Mouse (Mus musculus): ENCODE results near the gene Shroom3. TPM values are rescaled to one million over a fixed set of nuclear protein-coding genes. Genes with fewer than 3 reads are reported as not detected.

Gene Shroom3
- total and polyA plus RNA-seq, 3 experiments = 0.04 to 0.11 TPM; not detected in 1

DNA sequence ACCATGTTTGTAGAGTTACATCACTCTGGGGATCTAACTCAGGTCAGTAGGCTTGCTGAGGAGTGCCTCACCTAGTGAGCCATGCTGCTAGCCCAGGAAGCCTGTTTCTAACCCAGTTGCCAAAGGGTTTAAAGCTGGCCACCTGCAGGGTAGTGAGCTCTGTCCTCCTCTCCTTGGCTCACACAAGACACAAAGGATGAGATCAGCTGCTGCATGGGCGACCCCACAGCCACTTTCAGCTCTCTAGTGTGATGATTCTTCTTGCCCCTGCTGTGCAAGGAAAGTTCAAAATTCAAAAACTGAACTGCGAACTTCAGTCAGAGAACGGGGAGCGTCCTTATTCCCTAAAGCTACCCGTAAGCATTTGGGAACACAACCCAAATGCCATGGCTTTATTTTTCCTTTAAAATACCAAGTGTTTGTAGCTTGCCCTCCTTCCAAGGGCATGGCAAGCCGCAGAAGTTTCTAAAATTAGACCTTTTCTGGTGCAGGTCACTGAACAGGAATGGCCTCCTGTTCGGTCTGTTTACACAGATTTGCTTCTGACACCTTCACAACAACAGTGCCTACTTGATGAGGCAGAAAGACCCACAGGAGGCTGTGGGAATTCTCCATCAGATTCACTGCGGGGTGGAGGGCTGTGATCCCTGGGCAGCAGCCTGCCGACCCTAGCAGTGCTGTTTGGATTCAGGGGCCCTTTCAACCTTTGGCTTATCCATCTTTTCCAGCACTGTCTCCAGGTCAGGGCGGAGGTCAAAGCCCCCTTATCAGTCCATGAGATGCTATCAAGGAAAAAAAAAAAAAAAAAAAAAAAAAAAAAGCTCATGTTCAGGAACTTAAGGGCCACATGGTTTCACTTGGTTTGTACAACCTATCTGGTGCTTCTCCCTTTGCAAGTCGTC is 113.1 kb downstream of the Shroom3 start:
- Histone ChIP-seq H3K9me3 (replicated peaks; ENCODE audit: low read length) (peaks cover 5% of the 10 kb centered on the region), H3K4me1 (ENCODE audit: control insufficient read depth in 1 of 2, insufficient read depth in 2 of 2) (no peaks in the 10 kb centered on the region), H3K27me3 (replicated peaks) (no peaks in the 10 kb centered on the region), H3K4me3 (replicated peaks in 1 of 3; ENCODE audit: low read depth in 2 of 3, low read length in 2 of 3, poor library complexity in 1 of 3) (no peak overlapping the region), H3K27ac (ENCODE audit: insufficient read depth, low read depth) (no peak overlapping the region), H3K36me3 (replicated peaks in 1 of 2; ENCODE audit: control insufficient read depth in 1 of 2, insufficient read depth in 1 of 2, low read length in 1 of 2) (no peaks in the 10 kb centered on the region), H3K79me2 (replicated peaks; ENCODE audit: control insufficient read depth, extremely low read depth, insufficient read depth, poor library complexity, severe bottlenecking) (no peaks in the 10 kb centered on the region), H3K4me2 (ENCODE audit: insufficient read depth, low read depth, poor library complexity, severe bottlenecking) (no peak overlapping the region), H3K9ac (ENCODE audit: insufficient read depth, low read depth) (no peak overlapping the region)
- dilution Hi-C loops (cut with MboI; ENCODE audit: extremely low pct_ligation_motif_present, extremely low pct_unique_long_range_greater_than_20kb, low sequenced_read_pairs) (no loop called here), in situ Hi-C loops (cut with MboI; ENCODE audit: low pct_ligation_motif_present, low pct_unique_long_range_greater_than_20kb, low sequenced_read_pairs) (no loop called here)
- DNase-seq (ENCODE audit: extremely low read depth) = no peak
- no peak for TF ChIP-seq MYC (IDR thresholded peaks at IDR 0.05; ENCODE audit: low read depth, low read length)
- TF ChIP-seq SMC3 (IDR thresholded peaks at IDR 0.05; ENCODE audit: low read depth, low read length) = no peak
- no peak for TF ChIP-seq TCF12 (IDR thresholded peaks at IDR 0.05; ENCODE audit: low read depth, low read length)
- TF ChIP-seq GABPA (IDR thresholded peaks at IDR 0.05; ENCODE audit: insufficient replicate concordance, low read depth, low read length) = no peak
- TF ChIP-seq JUND (conservative IDR thresholded peaks at IDR 0.05; ENCODE audit: low read depth, low read length) = no peak
- no peak for TF ChIP-seq ETS1 (conservative IDR thresholded peaks at IDR 0.05; ENCODE audit: low read depth, low read length)
- no peak for TF ChIP-seq UBTF (IDR thresholded peaks at IDR 0.05; ENCODE audit: low read depth, low read length)
- no peak for TF ChIP-seq ZNF384 (IDR thresholded peaks at IDR 0.05; ENCODE audit: low read depth, low read length)

DNA sequence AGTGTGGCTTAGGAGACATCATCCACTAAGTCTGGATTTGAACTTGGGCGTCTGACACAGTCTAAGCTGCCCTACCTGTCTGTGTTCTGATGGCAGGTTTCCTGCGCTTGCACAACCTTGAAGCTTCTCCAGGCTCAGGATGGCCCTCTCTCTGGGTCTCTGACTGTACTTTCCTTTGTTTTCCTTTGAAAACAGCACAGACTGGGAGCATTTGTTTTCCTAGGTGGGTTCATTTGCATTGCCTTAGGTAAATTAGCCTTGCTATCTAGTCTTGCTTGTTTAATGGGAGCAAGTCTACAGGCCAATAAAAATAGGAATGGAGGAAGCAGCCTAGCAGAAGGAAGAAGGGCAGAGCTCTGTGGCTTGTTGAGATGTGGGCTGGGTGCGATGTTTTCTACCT is 114.7 kb downstream of the Shroom3 start:
- Histone ChIP-seq H3K27ac (ENCODE audit: insufficient read depth, low read depth) (no peak overlapping the region), H3K27me3 (replicated peaks) (no peaks in the 10 kb centered on the region), H3K4me2 (ENCODE audit: insufficient read depth, low read depth, poor library complexity, severe bottlenecking) (no peak overlapping the region), H3K9me3 (replicated peaks; ENCODE audit: low read length) (peaks cover 5% of the 10 kb centered on the region), H3K79me2 (replicated peaks; ENCODE audit: control insufficient read depth, extremely low read depth, insufficient read depth, poor library complexity, severe bottlenecking) (no peaks in the 10 kb centered on the region), H3K4me1 (ENCODE audit: control insufficient read depth in 1 of 2, insufficient read depth in 2 of 2) (no peaks in the 10 kb centered on the region), H3K36me3 (replicated peaks in 1 of 2; ENCODE audit: control insufficient read depth in 1 of 2, insufficient read depth in 1 of 2, low read length in 1 of 2) (no peaks in the 10 kb centered on the region), H3K9ac (ENCODE audit: insufficient read depth, low read depth) (no peak overlapping the region), H3K4me3 (replicated peaks in 1 of 3; ENCODE audit: low read depth in 2 of 3, low read length in 2 of 3, poor library complexity in 1 of 3) (no peak overlapping the region)
- dilution Hi-C loops (cut with MboI; ENCODE audit: extremely low pct_ligation_motif_present, extremely low pct_unique_long_range_greater_than_20kb, low sequenced_read_pairs) = no loop called here
- TF ChIP-seq SIN3A (IDR thresholded peaks at IDR 0.05; ENCODE audit: low read length) = no peak
- no peak for TF ChIP-seq MXI1 (IDR thresholded peaks at IDR 0.05; ENCODE audit: low read depth, low read length)
- in situ Hi-C loops (cut with MboI; ENCODE audit: low pct_ligation_motif_present, low pct_unique_long_range_greater_than_20kb, low sequenced_read_pairs) = no loop called here
- no peak for DNase-seq (ENCODE audit: extremely low read depth)

DNA sequence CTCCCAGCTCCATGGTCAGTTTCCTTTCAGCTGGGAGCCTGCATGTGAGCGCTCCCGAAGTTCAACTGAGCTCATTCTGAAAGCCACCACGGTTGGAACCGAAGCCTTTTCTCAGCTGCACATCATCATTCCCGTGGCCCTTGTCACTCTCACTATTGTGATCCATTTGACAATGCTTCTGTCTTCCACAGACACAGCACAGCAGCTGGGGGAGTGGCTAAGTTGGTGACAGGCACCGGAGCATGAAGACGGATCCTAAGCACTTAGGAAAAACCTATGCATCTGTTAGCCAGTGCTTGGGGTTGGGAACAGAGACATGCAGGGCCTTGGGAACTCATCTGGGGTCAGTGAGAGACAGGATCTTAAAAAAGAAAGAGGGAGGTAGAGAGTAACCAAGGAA is 121.1 kb downstream of the Shroom3 start:
- Histone ChIP-seq H3K9ac (ENCODE audit: insufficient read depth, low read depth) (no peak overlapping the region), H3K4me1 (ENCODE audit: control insufficient read depth in 1 of 2, insufficient read depth in 2 of 2) (no peaks in the 10 kb centered on the region), H3K79me2 (replicated peaks; ENCODE audit: control insufficient read depth, extremely low read depth, insufficient read depth, poor library complexity, severe bottlenecking) (no peaks in the 10 kb centered on the region), H3K27me3 (replicated peaks) (no peaks in the 10 kb centered on the region), H3K27ac (ENCODE audit: insufficient read depth, low read depth) (no peak overlapping the region), H3K36me3 (replicated peaks in 1 of 2; ENCODE audit: control insufficient read depth in 1 of 2, insufficient read depth in 1 of 2, low read length in 1 of 2) (no peaks in the 10 kb centered on the region), H3K4me3 (replicated peaks in 1 of 3; ENCODE audit: low read depth in 2 of 3, low read length in 2 of 3, poor library complexity in 1 of 3) (no peak overlapping the region), H3K9me3 (replicated peaks; ENCODE audit: low read length) (no peaks in the 10 kb centered on the region), H3K4me2 (ENCODE audit: insufficient read depth, low read depth, poor library complexity, severe bottlenecking) (no peak overlapping the region)
- in situ Hi-C loops (cut with MboI; ENCODE audit: low pct_ligation_motif_present, low pct_unique_long_range_greater_than_20kb, low sequenced_read_pairs) = no loop called here
- dilution Hi-C loops (cut with MboI; ENCODE audit: extremely low pct_ligation_motif_present, extremely low pct_unique_long_range_greater_than_20kb, low sequenced_read_pairs) = no loop called here
- no peak for DNase-seq (ENCODE audit: extremely low read depth)
- TF ChIP-seq MAZ (IDR thresholded peaks at IDR 0.05; ENCODE audit: low read depth, low read length) = no peak
- no peak for TF ChIP-seq RAD21 (IDR thresholded peaks at IDR 0.05; ENCODE audit: low read depth, low read length)
